Mouse (Mus musculus) CD4-positive, CD25-positive, alpha-beta regulatory T cell, adult 4 months (primary cell): ENCODE data around the gene Rsad1. TPM values are rescaled to one million over a fixed set of nuclear protein-coding genes. Genes with fewer than 3 reads are reported as not detected.

Source experiments
- ATAC-seq: one replicate; pipeline ENCODE4 v1.8.0; 2017
- polyA plus RNA-seq, 2 experiments: library from polyadenylated mRNA; unstranded; fragments of 100-300 nt; shearing (Covaris generic); gene quantifications; one replicate each; pipeline ENCODE4 v1.2.1; 2017

Gene Rsad1
- polyA plus RNA-seq, 2 experiments from 2014 or later, result 0.78 to 1.7 TPM

- ATAC-seq, result peak; percentile 32
Measured at GRCm38 (mm10) chr11:94548041-94548784, 842 bp downstream of the Rsad1 start.

GRCm38 (mm10) chr11:94547271-94547670 lies 1.8 kb downstream of the Rsad1 start:
- no peak for ATAC-seq

GRCm38 (mm10) chr11:94546381-94546780 lies 2.7 kb downstream of the Rsad1 start:
- ATAC-seq, result no peak

- no peak for ATAC-seq
Measured at GRCm38 (mm10) chr11:94544422-94544821, 4.6 kb downstream of the Rsad1 start.

- no peak for ATAC-seq
Measured at GRCm38 (mm10) chr11:94543932-94544331, 5.1 kb downstream of the Rsad1 start.

- ATAC-seq, result no peak
Measured at GRCm38 (mm10) chr11:94543344-94543743, 5.7 kb downstream of the Rsad1 start.

GRCm38 (mm10) chr11:94542400-94542799 lies 6.7 kb downstream of the Rsad1 start:
- ATAC-seq, result no peak

GRCm38 (mm10) chr11:94539761-94540160 lies 9.3 kb downstream of the Rsad1 start:
- ATAC-seq, result no peak

- ATAC-seq, result no peak
Measured at GRCm38 (mm10) chr11:94538733-94539292, 10.2 kb downstream of the Rsad1 start.

GRCm38 (mm10) chr11:94533171-94533570 lies 15.9 kb downstream of the Rsad1 start:
- no peak for ATAC-seq

- no peak for ATAC-seq
Measured at GRCm38 (mm10) chr11:94528879-94529278, 20.2 kb downstream of the Rsad1 start.

GRCm38 (mm10) chr11:94526171-94526879 lies 22.7 kb downstream of the Rsad1 start:
- ATAC-seq, result no peak

GRCm38 (mm10) chr11:94521219-94521843 lies 27.7 kb downstream of the Rsad1 start, which contains the start of gene Mycbpap:
TSS of gene Mycbpap (minus strand) at chr11:94521742.
- no peak for ATAC-seq

- no peak for ATAC-seq
Measured at GRCm38 (mm10) chr11:94513452-94513851, 35.6 kb downstream of the Rsad1 start.

GRCm38 (mm10) chr11:94508976-94509375 lies 40.1 kb downstream of the Rsad1 start:
- no peak for ATAC-seq

GRCm38 (mm10) chr11:94501482-94501881 lies 47.6 kb downstream of the Rsad1 start:
- no peak for ATAC-seq

- no peak for ATAC-seq
Measured at GRCm38 (mm10) chr11:94500362-94500761, 48.7 kb downstream of the Rsad1 start.

- no peak for ATAC-seq
Measured at GRCm38 (mm10) chr11:94499661-94500152, 49.3 kb downstream of the Rsad1 start, which contains the start of gene Epn3. TSS of gene Epn3 (minus strand) at chr11:94499974.

GRCm38 (mm10) chr11:94499035-94499434 lies 50.0 kb downstream of the Rsad1 start:
- no peak for ATAC-seq

- ATAC-seq, result no peak
Measured at GRCm38 (mm10) chr11:94498093-94498996, 50.7 kb downstream of the Rsad1 start.

GRCm38 (mm10) chr11:94495415-94495814 lies 53.6 kb downstream of the Rsad1 start:
- ATAC-seq, result no peak

GRCm38 (mm10) chr11:94491749-94492099 lies 57.3 kb downstream of the Rsad1 start:
- no peak for ATAC-seq
